Mouse (Mus musculus): ENCODE data around the gene Phf5a. TPM values are rescaled to one million over a fixed set of nuclear protein-coding genes. Genes with fewer than 3 reads are reported as not detected.

The Phf5a gene
- total RNA-seq, 1 experiment, result 157 TPM

GRCm38 (mm10) chr15:81831136-81831825 is 40.4 kb downstream of the Phf5a start:
- Histone ChIP-seq H3K4me1 (ENCODE audit: control insufficient read depth in 2 of 2, insufficient read depth in 2 of 2, low read length in 2 of 2, poor library complexity in 1 of 2) (peaks cover 0 to 2% of the 10 kb centered on the region in 2 experiments; a peak in 1 of 4 replicates), H3K9me3 (ENCODE audit: control insufficient read depth, insufficient read depth, low read depth, low read length) (no peaks in the 10 kb centered on the region), H3K27ac (ENCODE audit: insufficient read depth, low read depth, low read length, poor library complexity, severe bottlenecking) (no peak overlapping the region), H3K4me3 (ENCODE audit: insufficient read depth in 1 of 2, low read depth in 1 of 2, low read length in 2 of 2, poor library complexity in 1 of 2, severe bottlenecking in 1 of 2) (peak overlapping the region; percentile 35 to 64), H3K36me3 (ENCODE audit: control insufficient read depth, insufficient read depth, low read length, poor library complexity, severe bottlenecking) (peaks cover 3% of the 10 kb centered on the region; the same call in 1 of the 2 replicates), H3K9ac (ENCODE audit: insufficient read depth, low read depth, low read length, poor library complexity, severe bottlenecking) (peak overlapping the region; percentile 36; the same call in 1 of the 2 replicates)
- in situ Hi-C loops (cut with MboI; ENCODE audit: low sequenced_read_pairs in 2 of 2, unreplicated experiment in 2 of 2), result no loop called here
- peak; percentile 98 for DNase-seq (ENCODE audit: low read depth, low spot score)
- no peak for TF ChIP-seq MAFK (IDR thresholded peaks at IDR 0.05; ENCODE audit: insufficient read depth, low read depth, low read length)
- no peak for TF ChIP-seq CHD2 (IDR thresholded peaks at IDR 0.05; ENCODE audit: low read depth, low read length)
- TF ChIP-seq ZC3H11A (IDR thresholded peaks at IDR 0.05; ENCODE audit: borderline replicate concordance, low read depth, low read length), result peak; percentile 71
- TF ChIP-seq ZNF384 (IDR thresholded peaks at IDR 0.05; ENCODE audit: low read depth, low read length), result no peak
- TF ChIP-seq HCFC1 (IDR thresholded peaks at IDR 0.05; ENCODE audit: borderline replicate concordance, insufficient read depth, low read length), result peak; percentile 69; the same call in 1 of the 2 replicates

GRCm38 (mm10) chr15:81830530-81830929 is 41.2 kb downstream of the Phf5a start:
- DNase-seq (ENCODE audit: low read depth, low spot score), result no peak
- H3K9me3 ChIP-seq (ENCODE audit: control insufficient read depth, insufficient read depth, low read depth, low read length), result no peaks in the 10 kb centered on the region
- peak overlapping the region in 1 of 2 experiments; percentile 64; a peak in 1 of 4 replicates for H3K4me3 ChIP-seq (ENCODE audit: insufficient read depth in 1 of 2, low read depth in 1 of 2, low read length in 2 of 2, poor library complexity in 1 of 2, severe bottlenecking in 1 of 2)
- TF ChIP-seq CHD2 (IDR thresholded peaks at IDR 0.05; ENCODE audit: low read depth, low read length), result no peak
- TF ChIP-seq ZNF384 (IDR thresholded peaks at IDR 0.05; ENCODE audit: low read depth, low read length), result no peak
- TF ChIP-seq HCFC1 (IDR thresholded peaks at IDR 0.05; ENCODE audit: borderline replicate concordance, insufficient read depth, low read length), result no peak
- H3K4me1 ChIP-seq (ENCODE audit: control insufficient read depth in 2 of 2, insufficient read depth in 2 of 2, low read length in 2 of 2, poor library complexity in 1 of 2), result no peaks in the 10 kb centered on the region; a peak in 1 of 4 replicates
- in situ Hi-C loops (cut with MboI; ENCODE audit: low sequenced_read_pairs in 2 of 2, unreplicated experiment in 2 of 2), result no loop called here
- peaks cover 3% of the 10 kb centered on the region; the same call in 1 of the 2 replicates for H3K36me3 ChIP-seq (ENCODE audit: control insufficient read depth, insufficient read depth, low read length, poor library complexity, severe bottlenecking)
- H3K27ac ChIP-seq (ENCODE audit: insufficient read depth, low read depth, low read length, poor library complexity, severe bottlenecking), result no peak overlapping the region
- no peak overlapping the region for H3K9ac ChIP-seq (ENCODE audit: insufficient read depth, low read depth, low read length, poor library complexity, severe bottlenecking)

- Histone ChIP-seq H3K9me3 (ENCODE audit: control insufficient read depth, insufficient read depth, low read depth, low read length) (no peaks in the 10 kb centered on the region), H3K27ac (ENCODE audit: insufficient read depth, low read depth, low read length, poor library complexity, severe bottlenecking) (no peak overlapping the region), H3K4me3 (ENCODE audit: insufficient read depth in 1 of 2, low read depth in 1 of 2, low read length in 2 of 2, poor library complexity in 1 of 2, severe bottlenecking in 1 of 2) (no peak overlapping the region), H3K36me3 (ENCODE audit: control insufficient read depth, insufficient read depth, low read length, poor library complexity, severe bottlenecking) (peaks cover 5% of the 10 kb centered on the region; the same call in 1 of the 2 replicates), H3K9ac (ENCODE audit: insufficient read depth, low read depth, low read length, poor library complexity, severe bottlenecking) (no peak overlapping the region), H3K4me1 (ENCODE audit: control insufficient read depth in 2 of 2, insufficient read depth in 2 of 2, low read length in 2 of 2, poor library complexity in 1 of 2) (no peaks in the 10 kb centered on the region)
- no peak for TF ChIP-seq MAFK (IDR thresholded peaks at IDR 0.05; ENCODE audit: insufficient read depth, low read depth, low read length)
- no peak for TF ChIP-seq CHD2 (IDR thresholded peaks at IDR 0.05; ENCODE audit: low read depth, low read length)
- no peak for TF ChIP-seq ZC3H11A (IDR thresholded peaks at IDR 0.05; ENCODE audit: borderline replicate concordance, low read depth, low read length)
- TF ChIP-seq HCFC1 (IDR thresholded peaks at IDR 0.05; ENCODE audit: borderline replicate concordance, insufficient read depth, low read length), result no peak
- no peak for TF ChIP-seq ZNF384 (IDR thresholded peaks at IDR 0.05; ENCODE audit: low read depth, low read length)
- in situ Hi-C loops (cut with MboI; ENCODE audit: low sequenced_read_pairs in 2 of 2, unreplicated experiment in 2 of 2), result no loop called here
- DNase-seq (ENCODE audit: low read depth, low spot score), result no peak
These were observed 42.5 kb downstream of the Phf5a start for GRCm38 (mm10) chr15:81829208-81829580.

GRCm38 (mm10) chr15:81828426-81829207 is 43.1 kb downstream of the Phf5a start:
- H3K36me3 ChIP-seq (ENCODE audit: control insufficient read depth, insufficient read depth, low read length, poor library complexity, severe bottlenecking), result peaks cover 9% of the 10 kb centered on the region; the same call in 1 of the 2 replicates
- no peak overlapping the region; the same call in 1 of the 2 replicates for H3K27ac ChIP-seq (ENCODE audit: insufficient read depth, low read depth, low read length, poor library complexity, severe bottlenecking)
- no peak overlapping the region for H3K4me3 ChIP-seq (ENCODE audit: insufficient read depth in 1 of 2, low read depth in 1 of 2, low read length in 2 of 2, poor library complexity in 1 of 2, severe bottlenecking in 1 of 2)
- TF ChIP-seq HCFC1 (IDR thresholded peaks at IDR 0.05; ENCODE audit: borderline replicate concordance, insufficient read depth, low read length) (no peak), CHD2 (IDR thresholded peaks at IDR 0.05; ENCODE audit: low read depth, low read length) (no peak), MAFK (IDR thresholded peaks at IDR 0.05; ENCODE audit: insufficient read depth, low read depth, low read length) (no peak), ZC3H11A (IDR thresholded peaks at IDR 0.05; ENCODE audit: borderline replicate concordance, low read depth, low read length) (no peak), ZNF384 (IDR thresholded peaks at IDR 0.05; ENCODE audit: low read depth, low read length) (no peak)
- no peaks in the 10 kb centered on the region for H3K4me1 ChIP-seq (ENCODE audit: control insufficient read depth in 2 of 2, insufficient read depth in 2 of 2, low read length in 2 of 2, poor library complexity in 1 of 2)
- in situ Hi-C loops (cut with MboI; ENCODE audit: low sequenced_read_pairs in 2 of 2, unreplicated experiment in 2 of 2), result no loop called here
- no peak overlapping the region for H3K9ac ChIP-seq (ENCODE audit: insufficient read depth, low read depth, low read length, poor library complexity, severe bottlenecking)
- DNase-seq (ENCODE audit: low read depth, low spot score), result no peak
- H3K9me3 ChIP-seq (ENCODE audit: control insufficient read depth, insufficient read depth, low read depth, low read length), result no peaks in the 10 kb centered on the region
